Mouse (Mus musculus) brain, embryonic 14.5 days (tissue): Measurements from ENCODE around the gene Ccne1.

Source experiments
- CTCF ChIP-seq: fragments of 200-500 bp; IDR thresholded peaks from 2 replicates; pipeline ENCODE4 v1.5.1; 2012; ENCODE audit warnings: inconsistent platforms, mild to moderate bottlenecking, moderate library complexity, borderline replicate concordance; ENCODE audit not compliant: insufficient read depth, insufficient read length; ENCODE audit errors: extremely low read depth
- POLR2A ChIP-seq: fragments of 200-500 bp; IDR thresholded peaks from 2 replicates; pipeline ENCODE4 v1.6.1; 2012; ENCODE audit warnings: mild to moderate bottlenecking, inconsistent platforms, borderline replicate concordance; ENCODE audit not compliant: poor library complexity, insufficient read depth, insufficient read length, severe bottlenecking; ENCODE audit errors: extremely low read depth

DNA sequence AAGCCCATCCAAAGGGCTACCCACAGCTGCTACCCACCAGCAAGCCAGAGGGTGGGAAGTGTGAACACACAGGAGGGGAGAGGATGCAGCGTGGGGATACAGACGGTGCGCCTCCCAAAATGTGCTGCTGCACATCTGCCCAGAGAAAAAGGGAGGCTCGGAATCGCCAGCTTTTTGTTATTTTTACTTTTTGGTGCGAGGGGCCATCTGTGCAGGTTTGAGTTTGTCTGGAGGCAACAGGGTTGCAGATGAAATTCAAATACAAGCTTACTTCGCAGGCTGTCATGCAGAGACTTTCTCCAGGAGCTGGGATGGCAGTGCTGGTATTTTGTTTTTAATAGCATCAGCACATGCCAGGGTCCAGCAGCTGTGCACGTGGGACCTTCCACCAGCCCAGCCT is 19.5 kb downstream of the Ccne1 start:
- TF ChIP-seq CTCF (no peak), POLR2A (no peak)
